Mouse (Mus musculus) lung, postnatal 0 days (tissue): ENCODE measurements at regions not wholly inside any gene's neighbourhood (a gene's known extent, or its start where the extent isn't known, plus 50 kb on each side); places are given as distances from the start of the nearest gene placed in this dataset.

ENCODE experiments used
- ATAC-seq: fragments of 200-750 bp; cut with Nextera tagmentation; 2 replicates; pipeline ENCODE4 v1.8.0; 2017; ENCODE audit warnings: moderate library complexity
- DNase-seq: peaks from one replicate; pipeline ENCODE4 v3.0.0-alpha.2; 2016; ENCODE audit warnings: low spot score
- H3K27ac ChIP-seq: fragments of 300-500 bp; sonication (generic); 2 replicates; pipeline ENCODE4 v1.5.1; 2014; ENCODE audit warnings: antibody characterized with exemption, mild to moderate bottlenecking, low read length, mixed read lengths
- H3K27me3 ChIP-seq: fragments of 300-500 bp; sonication (generic); replicated peaks from 2 replicates; pipeline ENCODE4 v1.6.1; 2014; ENCODE audit warnings: low read length, mixed read lengths; ENCODE audit not compliant: insufficient read depth
- H3K36me3 ChIP-seq: fragments of 300-500 bp; sonication (generic); 2 replicates; pipeline ENCODE4 v1.6.1; 2014; ENCODE audit warnings: low read length, mixed read lengths; ENCODE audit not compliant: insufficient read depth
- H3K4me1 ChIP-seq: fragments of 300-500 bp; sonication (generic); 2 replicates; pipeline ENCODE4 v1.6.1; 2014; ENCODE audit warnings: antibody characterized with exemption, low read depth, low read length, mixed read lengths; ENCODE audit not compliant: insufficient read depth
- H3K4me2 ChIP-seq: fragments of 300-500 bp; sonication (generic); replicated peaks from 2 replicates; pipeline ENCODE4 v1.6.1; 2014; ENCODE audit warnings: low read depth, mild to moderate bottlenecking, low read length, moderate library complexity, mixed read lengths
- H3K4me3 ChIP-seq: fragments of 300-500 bp; sonication (generic); 2 replicates; pipeline ENCODE4 v1.5.1; 2014; ENCODE audit warnings: low read depth, low read length
- H3K9ac ChIP-seq: fragments of 300-500 bp; sonication (generic); replicated peaks from 2 replicates; pipeline ENCODE4 v1.6.1; 2014; ENCODE audit warnings: low read depth, mild to moderate bottlenecking
- H3K9me3 ChIP-seq: fragments of 300-500 bp; sonication (generic); 2 replicates; pipeline ENCODE4 v1.6.1; 2016; ENCODE audit warnings: low read length, mixed read lengths
- CTCF ChIP-seq: IDR thresholded peaks from 2 replicates; pipeline ENCODE4 v1.5.1; 2016; ENCODE audit warnings: antibody characterized with exemption, mild to moderate bottlenecking
- EP300 ChIP-seq: IDR thresholded peaks from 2 replicates; pipeline ENCODE4 v1.6.1; 2016; ENCODE audit warnings: antibody characterized with exemption, mild to moderate bottlenecking, control low read depth
- WGBS: fragments of 180-500 bp; shearing (Covaris S2); extraction: QIAGEN DNeasy Blood & Tissue Kit; methylation state at CpG from one replicate; pipeline ENCODE4 v1.1.7; 2014; 5-methylcytosine and 5-hydroxymethylcytosine counted together

GRCm38 (mm10) chr11:22698057-22698941 lies 162.5 kb downstream of the B3gnt2 start:
- peaks cover 5% of the 10 kb centered on the region; the same call in 1 of the 2 replicates for H3K4me1 ChIP-seq
- H3K9me3 ChIP-seq = no peaks in the 10 kb centered on the region
- no peaks in the 10 kb centered on the region for H3K27me3 ChIP-seq
- DNase-seq (no peak), ATAC-seq (no peak)
- no peak overlapping the region for H3K4me2 ChIP-seq
- H3K4me3 ChIP-seq = no peak overlapping the region
- no peak overlapping the region for H3K9ac ChIP-seq
- 62% methylated on average over 5 of the region's 5 CpGs for WGBS
- TF ChIP-seq EP300 = no peak
- no peak for TF ChIP-seq CTCF
- H3K36me3 ChIP-seq = no peaks in the 10 kb centered on the region
- H3K27ac ChIP-seq = no peak overlapping the region

- no peak overlapping the region for H3K9ac ChIP-seq
- TF ChIP-seq EP300 = no peak
- no peak for TF ChIP-seq CTCF
- DNase-seq = no peak
- H3K4me2 ChIP-seq = no peak overlapping the region
- H3K4me1 ChIP-seq = no peaks in the 10 kb centered on the region
- no peaks in the 10 kb centered on the region for H3K27me3 ChIP-seq
- H3K27ac ChIP-seq = no peak overlapping the region
- H3K4me3 ChIP-seq = no peak overlapping the region
- H3K36me3 ChIP-seq = no peaks in the 10 kb centered on the region
- 91% methylated on average over 3 of the region's 3 CpGs for WGBS
- ATAC-seq = no peak
- no peaks in the 10 kb centered on the region for H3K9me3 ChIP-seq
These were observed 154.7 kb downstream of the B3gnt2 start for GRCm38 (mm10) chr11:22706082-22706481.
